Mouse (Mus musculus): ENCODE data around the gene Dpp8. TPM values are rescaled to one million over a fixed set of nuclear protein-coding genes. Genes with fewer than 3 reads are reported as not detected.
A peak's percentile ranks its signal among the peaks of the same experiment; 100 is the strongest.

The Dpp8 gene
- total RNA-seq, 2 experiments from 2014 or later, result 166 to 172 TPM

- Histone ChIP-seq H3K27ac (no peak overlapping the region), H3K4me3 (peak overlapping the region; percentile 42)
- intact Hi-C loops (cut with DNase I), result loop anchor here (5.0 kb wide), 2 partner anchors 40 to 90 kb away; partner anchors contain the start of gene Dpp8
- TF ChIP-seq CTCF (IDR thresholded peaks at IDR 0.05), result no peak
- DNase-seq (ENCODE audit: extremely low spot score in 1 of 2, low spot score in 2 of 2), result peak; percentile 63 to 67
These were observed 90.3 kb downstream of the Dpp8 start for GRCm38 (mm10) chr9:65122545-65122944.

- peak overlapping the region; percentile 29; the same call in 1 of the 2 replicates for H3K4me3 ChIP-seq
- TF ChIP-seq CTCF (IDR thresholded peaks at IDR 0.05), result peak; percentile 64
- intact Hi-C loops (cut with DNase I), result loop anchor here (5.0 kb wide), 2 partner anchors 41 to 91 kb away; partner anchors contain the start of gene Dpp8
- peak in 1 of 2 experiments; percentile 37 for DNase-seq (ENCODE audit: extremely low spot score in 1 of 2, low spot score in 2 of 2)
- H3K27ac ChIP-seq, result no peak overlapping the region
These were observed 91.4 kb downstream of the Dpp8 start for GRCm38 (mm10) chr9:65123552-65124168.

GRCm38 (mm10) chr9:65128123-65128815 lies 96.1 kb downstream of the Dpp8 start:
- H3K27ac ChIP-seq, result no peak overlapping the region
- TF ChIP-seq CTCF (IDR thresholded peaks at IDR 0.05), result peak; percentile 47
- DNase-seq (ENCODE audit: extremely low spot score in 1 of 2, low spot score in 2 of 2), result peak in 1 of 2 experiments; percentile 26
- intact Hi-C loops (cut with DNase I), result no loop called here
- no peak overlapping the region for H3K4me3 ChIP-seq

- H3K27ac ChIP-seq, result no peak overlapping the region
- TF ChIP-seq CTCF (IDR thresholded peaks at IDR 0.05), result no peak
- intact Hi-C loops (cut with DNase I), result loop anchor here (2.0 kb wide), 1 partner anchor 151 kb away; no protein-coding TSS in a partner anchor
These were observed 99.5 kb downstream of the Dpp8 start for GRCm38 (mm10) chr9:65131717-65132116.

More at GRCm38 (mm10) chr9:65131717-65132116, 99.5 kb downstream of the Dpp8 start:
- DNase-seq (ENCODE audit: extremely low spot score in 1 of 2, low spot score in 2 of 2), result no peak
- no peak overlapping the region for H3K4me3 ChIP-seq

Other genes with a start within 250 kb of the Dpp8 start
- gene Dennd4a, start 221.1 kb upstream of the Dpp8 start, total RNA-seq (2021), result 10 to 100 TPM; 58.8 to 63.3 TPM
- gene Slc24a1, start 80.8 kb upstream of the Dpp8 start, total RNA-seq (2021), result under 1 TPM in 1 of 2 experiments, not detected in 1; 0.07 TPM
- gene Ints14, start 71.5 kb upstream of the Dpp8 start, total RNA-seq (2021), result 10 to 100 TPM; 19.4 to 22.2 TPM
- gene Hacd3, start 10.7 kb upstream of the Dpp8 start, total RNA-seq (2021), result 100 to 1,000 TPM; 148 to 158 TPM
- gene Igdcc4, start 69.1 kb downstream of the Dpp8 start, total RNA-seq (2021), result 10 to 100 TPM; 31.8 to 33.7 TPM
- gene Igdcc3, start 108.8 kb downstream of the Dpp8 start, total RNA-seq (2021), result 1 to 10 TPM; 2.0 to 2.5 TPM
- gene Parp16, start 162.9 kb downstream of the Dpp8 start, total RNA-seq (2021), result 1 to 10 TPM; 3.6 to 4.0 TPM
- under 1 TPM in 1 of 2 experiments, not detected in 1; 0.21 TPM for gene Cilp, start 232.8 kb downstream of the Dpp8 start, total RNA-seq (2021)

All from left cerebral cortex, adult 2 months (tissue).